Mouse (Mus musculus) granulocyte monocyte progenitor cell, adult 5-6 weeks (primary cell): ENCODE measurements around the gene Ttn. TPM values are rescaled to one million over a fixed set of nuclear protein-coding genes. Genes with fewer than 3 reads are reported as not detected.

Experiments used
- ATAC-seq: replicated peaks from 2 replicates; pipeline ENCODE4 v1.8.0; 2016; ENCODE audit warnings: mild to moderate bottlenecking, moderate TSS enrichment, inconsistent platforms; ENCODE audit not compliant: poor library complexity, severe bottlenecking
- total RNA-seq, 2 experiments: library from RNA; stranded (forward) in 1 of 2; stranded (reverse) in 1 of 2; fragments of 200-712, 200-1000 nt in 1 of 2; fragments of >200 nt in 1 of 2; fragmentation: Nextera tagmentation in 1 of 2; gene quantifications; 2 replicates each; pipeline ENCODE4 v1.2.3; 2014 to 2017

Gene Ttn
- total RNA-seq, 2 experiments from 2014 or later, result under 0.01 TPM; not detected in 1

DNA sequence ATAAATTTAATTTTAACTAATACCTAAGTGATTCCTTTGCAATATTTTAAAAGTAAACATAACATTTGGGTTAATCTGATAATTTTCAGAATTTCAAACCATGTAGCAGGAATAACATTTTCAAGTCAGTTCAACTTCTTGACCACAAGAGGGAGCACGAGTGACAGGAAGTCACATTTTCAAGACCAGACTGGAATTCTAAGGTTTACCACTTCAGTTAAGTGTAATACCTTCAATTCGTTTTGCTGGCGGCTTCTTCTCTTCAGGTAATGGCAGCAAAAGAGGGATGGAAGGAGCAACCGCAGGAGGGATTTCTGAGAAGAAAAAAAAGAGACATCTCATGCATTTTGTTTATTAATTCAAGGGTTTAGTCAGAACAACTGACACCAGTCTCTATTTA, 115.4 kb downstream of the Ttn start:
- peak; percentile 67; the same call in 1 of the 2 replicates for ATAC-seq

DNA sequence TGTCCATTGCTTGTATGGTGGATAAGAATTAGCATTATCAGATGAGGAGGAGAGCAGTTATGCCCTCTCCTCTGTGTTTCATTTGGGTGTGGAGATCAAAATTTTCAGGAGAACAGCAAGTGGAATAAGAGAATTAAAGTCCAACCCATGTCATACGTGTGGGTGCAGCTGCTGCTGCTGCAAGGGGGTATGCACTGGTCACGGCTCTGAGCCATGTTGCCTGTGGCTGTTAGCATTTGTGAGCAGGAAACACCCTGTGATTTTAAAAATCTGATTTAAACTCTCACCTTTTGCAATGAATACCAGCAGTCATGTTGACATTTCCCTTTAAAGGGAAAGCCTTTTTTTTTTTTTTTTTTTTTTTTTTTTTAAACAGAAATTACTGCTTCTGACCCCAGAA, 116.8 kb downstream of the Ttn start:
- ATAC-seq, result no peak

DNA sequence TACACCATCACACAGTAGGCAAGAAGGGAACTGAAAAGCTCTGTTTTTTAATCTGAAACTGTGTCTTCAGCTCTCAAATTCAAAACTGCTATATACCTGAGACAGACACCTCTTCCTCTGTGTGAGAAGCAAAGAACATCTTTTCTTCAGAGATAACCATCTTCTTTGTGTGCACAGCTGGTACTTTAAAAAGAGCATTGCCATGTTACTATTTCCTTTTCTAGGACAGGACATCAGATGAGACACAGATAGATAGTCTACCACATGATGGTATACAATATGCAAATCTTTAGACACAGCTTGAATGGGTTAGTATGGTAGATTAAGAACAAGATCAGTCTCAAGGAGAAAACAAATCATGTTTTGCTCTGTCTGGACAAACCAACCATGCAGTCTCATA, 121.0 kb downstream of the Ttn start:
- no peak for ATAC-seq

DNA sequence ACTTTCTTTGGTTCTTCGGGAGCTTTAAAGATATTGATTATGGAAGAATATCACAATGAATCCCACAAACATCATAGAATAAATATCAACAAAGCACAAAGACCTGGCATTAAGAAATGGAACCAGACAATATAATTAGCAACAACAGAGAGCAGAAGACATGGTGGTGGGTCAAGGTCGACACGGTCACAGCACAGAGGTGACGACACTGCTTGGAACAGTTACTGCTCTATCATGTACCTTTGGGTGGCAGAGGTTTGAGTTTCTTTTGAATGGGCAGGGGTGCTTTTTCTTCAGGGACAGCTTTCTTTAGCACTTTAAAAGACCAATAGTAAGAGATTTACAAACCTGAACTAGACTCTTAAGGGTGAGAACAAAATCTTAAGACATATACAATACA, 132.3 kb downstream of the Ttn start:
- no peak for ATAC-seq

DNA sequence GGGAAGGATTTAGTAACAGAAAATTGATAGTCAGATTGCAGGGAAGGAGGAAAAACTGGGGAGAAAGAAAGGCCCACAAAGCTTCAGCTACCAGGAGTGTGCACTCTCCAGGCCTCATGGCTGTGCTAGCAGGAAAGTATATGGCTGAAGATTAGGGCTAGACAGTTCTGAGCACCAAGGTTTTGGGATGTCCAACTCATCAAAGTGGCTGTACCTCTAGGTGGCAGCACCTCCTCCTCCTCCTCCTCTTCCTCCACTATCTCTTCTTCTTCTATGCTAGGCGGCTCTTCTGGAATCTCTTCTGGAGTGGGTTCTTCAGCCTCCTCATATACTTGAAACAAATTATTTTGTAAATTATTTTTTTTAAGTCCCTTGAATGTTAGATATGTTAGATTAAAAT, 139.2 kb downstream of the Ttn start:
- ATAC-seq, result no peak

DNA sequence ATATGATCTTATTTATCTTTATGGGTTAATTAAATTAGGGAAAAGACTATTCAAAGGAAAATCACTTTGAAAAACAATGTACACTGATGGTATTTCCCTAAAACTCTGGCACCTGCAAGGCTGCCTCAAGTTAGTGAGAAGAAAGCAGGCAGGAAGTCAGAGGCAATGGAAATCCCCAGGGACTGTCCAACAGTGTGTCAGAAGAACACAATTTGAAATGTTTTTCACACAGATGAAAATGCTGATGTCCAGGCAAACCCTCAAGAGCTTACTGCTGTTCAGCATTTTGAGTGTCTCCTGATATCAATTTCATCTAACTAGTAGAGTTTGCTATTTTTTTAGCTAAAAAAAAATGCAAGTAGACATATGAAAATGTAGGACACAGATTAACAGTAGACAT, 161.9 kb downstream of the Ttn start:
- no peak for ATAC-seq

DNA sequence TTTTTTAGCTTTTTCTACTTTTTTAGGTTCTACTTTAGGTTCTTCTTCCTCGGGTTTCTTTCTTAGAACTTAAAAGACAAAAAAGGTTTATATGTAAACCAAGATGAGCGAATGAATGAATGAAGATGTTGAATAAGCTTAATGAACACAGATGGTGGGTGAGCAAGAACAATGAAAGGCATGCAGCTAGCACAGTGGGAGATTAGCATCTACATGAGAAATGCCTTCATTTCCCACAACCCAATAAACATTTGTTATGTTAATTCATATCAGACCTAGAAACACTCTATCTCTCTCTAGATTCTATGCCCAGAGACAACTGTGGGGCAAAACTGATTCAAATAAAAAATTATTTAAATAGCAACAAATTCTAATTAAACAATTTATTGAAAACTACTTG, 164.6 kb downstream of the Ttn start:
- no peak for ATAC-seq

DNA sequence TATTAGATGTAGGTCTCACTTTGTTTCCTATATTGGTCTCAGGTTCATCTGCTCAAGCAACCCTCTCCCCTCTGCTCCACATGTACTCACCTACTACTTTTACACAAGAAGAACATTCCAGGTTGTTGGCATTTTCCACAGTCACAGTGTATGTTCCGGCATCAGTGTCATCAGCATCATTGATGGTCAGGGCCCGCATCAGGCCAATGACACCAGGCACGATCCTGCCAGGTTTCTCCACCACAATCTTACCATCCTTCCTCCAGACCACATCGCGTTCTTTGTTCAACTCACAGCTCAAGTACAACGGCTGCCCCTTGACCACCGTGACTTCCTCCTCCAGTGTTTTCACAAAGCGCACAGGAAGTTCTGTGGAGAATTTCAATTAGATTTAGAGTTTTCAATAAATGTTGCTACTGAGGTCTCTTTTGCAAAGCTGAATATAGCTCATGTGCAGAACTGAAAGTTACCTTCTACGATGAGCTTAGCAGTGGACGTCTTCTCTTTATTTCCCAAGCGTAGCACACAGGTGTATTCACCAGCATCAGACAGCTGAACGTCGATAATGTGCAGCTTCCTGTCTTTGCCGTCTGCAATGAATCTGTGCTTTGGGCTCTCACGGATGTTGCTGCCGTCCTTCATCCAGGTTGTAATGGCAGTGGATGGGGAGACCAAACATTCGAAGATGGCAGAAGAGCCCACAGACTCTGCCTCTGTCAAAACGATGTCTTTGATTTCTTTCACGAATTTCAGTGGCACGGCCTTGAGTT, 168.1 kb downstream of the Ttn start:
- no peak; the same call in 1 of the 2 replicates for ATAC-seq

DNA sequence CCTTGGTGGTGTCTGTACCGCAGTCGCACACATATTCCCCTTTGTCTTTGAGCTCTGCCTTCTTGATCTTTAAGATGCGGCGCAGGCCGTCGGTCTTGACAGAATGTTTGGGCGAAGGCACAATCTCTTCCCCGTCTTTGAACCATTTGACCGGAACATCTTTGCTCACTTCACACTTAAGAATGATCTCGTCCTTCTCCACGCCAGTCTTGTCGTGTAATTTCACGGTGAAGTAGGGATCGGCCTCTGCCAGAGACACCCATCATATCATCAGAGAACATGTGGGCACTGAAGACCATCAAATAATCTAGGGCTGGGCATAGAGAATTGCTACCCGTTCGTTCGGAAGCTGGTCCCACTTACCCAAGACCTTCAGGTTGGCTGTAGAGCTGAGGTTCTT, 171.2 kb downstream of the Ttn start:
- no peak for ATAC-seq

DNA sequence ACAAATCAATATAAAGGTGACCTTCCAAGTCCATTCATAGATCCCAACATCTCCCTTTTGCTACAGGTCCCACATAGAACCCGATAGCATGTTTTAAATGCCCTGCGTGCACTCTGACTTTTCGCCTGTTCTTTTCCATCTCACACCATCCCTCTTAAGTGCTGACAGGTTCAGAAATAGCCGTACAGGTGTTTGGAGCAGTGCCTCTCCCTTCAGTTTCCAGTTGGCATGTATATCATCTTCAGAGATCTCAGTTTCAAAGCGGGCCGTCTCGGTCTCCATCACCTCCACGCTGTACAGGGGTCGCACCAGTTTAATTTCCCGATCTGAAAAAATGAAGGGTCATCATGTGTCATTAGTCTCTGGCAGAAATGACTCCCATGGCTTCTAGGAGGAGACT, 174.0 kb downstream of the Ttn start:
- ATAC-seq, result no peak

DNA sequence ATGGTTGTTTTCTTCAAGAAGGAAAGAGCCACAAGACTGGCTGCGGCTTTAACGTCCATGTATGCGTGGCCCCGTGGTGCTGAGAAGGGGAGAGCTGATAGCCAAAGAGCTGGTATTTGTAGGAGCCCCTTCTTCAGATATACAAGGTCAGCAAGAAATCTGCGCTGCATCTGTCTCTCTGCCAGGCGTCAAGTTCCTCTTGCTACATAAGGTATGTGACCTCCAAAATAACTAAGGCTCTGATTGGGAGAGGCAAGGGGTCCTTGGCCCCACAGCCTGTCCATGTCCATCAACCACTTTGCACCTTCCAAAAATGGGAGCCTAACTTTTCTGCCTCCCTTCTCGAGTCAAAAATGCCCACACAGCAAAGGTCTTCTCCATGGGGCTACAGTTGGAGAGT, 175.1 kb downstream of the Ttn start:
- no peak for ATAC-seq

DNA sequence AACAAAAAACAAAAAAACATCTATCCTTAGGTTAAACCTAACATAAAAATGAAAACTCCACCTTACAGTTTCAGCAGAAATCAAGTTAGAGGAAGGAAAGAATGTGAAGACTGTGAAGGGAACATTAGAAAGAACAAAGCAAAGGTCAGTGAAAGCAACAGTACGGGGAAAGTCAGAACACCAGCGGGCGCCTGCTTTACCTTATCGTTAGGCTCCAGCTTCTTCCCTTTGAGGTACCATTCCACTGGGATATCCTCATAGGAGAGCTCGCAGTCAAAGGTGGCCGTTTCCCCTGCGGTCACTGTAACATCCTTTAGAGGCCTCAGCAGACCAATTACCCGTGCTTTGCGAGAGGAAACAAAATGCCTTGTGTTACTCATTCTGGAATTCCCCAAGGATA, 175.5 kb downstream of the Ttn start:
- ATAC-seq, result no peak

DNA sequence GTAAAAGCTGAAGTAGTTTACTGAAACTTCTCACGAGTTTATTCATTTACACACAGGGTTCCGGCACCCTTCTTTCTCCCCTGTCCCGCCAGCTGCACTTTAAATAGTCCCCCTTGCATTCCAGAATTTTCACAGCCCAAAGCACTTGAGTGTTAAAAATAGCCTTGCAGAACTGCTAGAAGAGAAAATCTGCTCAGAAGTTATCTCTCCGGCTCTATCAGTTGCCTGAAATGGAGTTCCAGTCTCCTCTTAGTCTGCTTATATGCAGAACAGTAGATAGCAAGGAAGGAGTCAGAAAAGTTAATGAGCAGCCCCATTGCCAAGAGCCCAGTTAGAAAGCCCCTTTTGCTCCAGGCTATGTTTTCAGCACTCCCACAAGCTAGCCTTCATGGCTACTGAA, 176.0 kb downstream of the Ttn start:
- no peak for ATAC-seq

DNA sequence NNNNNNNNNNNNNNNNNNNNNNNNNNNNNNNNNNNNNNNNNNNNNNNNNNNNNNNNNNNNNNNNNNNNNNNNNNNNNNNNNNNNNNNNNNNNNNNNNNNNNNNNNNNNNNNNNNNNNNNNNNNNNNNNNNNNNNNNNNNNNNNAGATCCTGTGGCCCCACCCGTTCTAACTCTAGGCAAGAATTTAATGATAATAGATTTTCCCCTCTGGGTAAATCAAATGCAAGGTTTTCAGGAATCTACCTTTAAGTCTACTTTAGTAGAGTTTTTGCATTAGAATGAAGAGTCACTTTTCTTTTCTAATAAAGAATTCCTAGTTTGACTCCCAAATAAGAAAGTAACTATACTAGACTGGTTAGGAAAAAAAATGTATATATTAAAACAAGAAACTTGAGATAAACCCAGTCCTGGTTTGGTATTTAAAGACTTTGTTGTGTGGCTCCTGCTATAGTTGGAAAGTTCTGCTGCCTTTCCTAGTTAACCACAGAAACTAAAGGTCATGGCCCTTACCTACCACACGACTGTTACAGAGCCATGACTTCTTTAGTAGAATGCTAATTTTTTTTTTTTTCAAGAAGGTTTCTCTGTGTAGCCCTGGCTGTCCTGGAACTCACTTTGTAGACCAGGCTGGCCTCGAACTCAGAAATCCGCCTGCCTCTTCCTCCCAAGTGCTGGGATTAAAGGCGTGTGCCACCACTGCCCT, 177.0 kb downstream of the Ttn start:
- no peak for ATAC-seq

DNA sequence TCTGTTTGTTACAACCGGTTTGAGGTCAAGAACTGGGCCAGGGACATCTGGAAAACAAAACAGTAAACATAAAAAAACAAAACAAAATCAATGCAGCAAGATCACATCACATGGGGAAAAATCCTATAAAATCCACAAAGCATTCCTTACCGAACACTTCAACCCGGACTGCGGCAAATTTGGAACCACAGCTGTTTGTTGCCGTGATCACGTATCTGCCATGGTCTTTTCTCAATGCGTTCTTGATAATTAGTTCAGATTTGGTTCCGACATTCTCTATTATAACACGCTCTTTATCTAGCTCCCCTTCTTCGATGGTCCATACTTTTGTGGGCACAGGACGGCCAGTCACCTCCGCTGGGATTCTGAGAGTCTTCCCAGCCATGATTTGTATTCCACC, 198.2 kb downstream of the Ttn start:
- ATAC-seq, result no peak

DNA sequence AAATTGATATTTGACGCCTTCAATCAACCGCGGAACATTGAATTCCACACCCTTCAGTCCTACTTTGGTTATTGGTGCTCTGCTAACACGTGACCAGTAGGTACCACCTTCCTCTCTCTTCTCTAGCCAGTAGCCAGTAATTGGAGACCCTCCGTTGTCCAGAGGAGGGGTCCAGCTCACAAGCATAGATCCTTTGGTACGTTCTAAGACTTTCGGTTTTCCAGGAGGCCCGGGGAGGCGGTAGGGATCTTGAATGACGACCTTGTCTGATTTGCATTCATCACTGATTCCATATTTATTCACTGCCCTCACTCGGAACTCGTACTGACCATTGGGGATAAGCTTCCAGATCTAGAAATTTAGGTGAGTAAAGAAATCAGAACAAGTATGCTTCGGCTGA, 201.6 kb downstream of the Ttn start:
- no peak for ATAC-seq

DNA sequence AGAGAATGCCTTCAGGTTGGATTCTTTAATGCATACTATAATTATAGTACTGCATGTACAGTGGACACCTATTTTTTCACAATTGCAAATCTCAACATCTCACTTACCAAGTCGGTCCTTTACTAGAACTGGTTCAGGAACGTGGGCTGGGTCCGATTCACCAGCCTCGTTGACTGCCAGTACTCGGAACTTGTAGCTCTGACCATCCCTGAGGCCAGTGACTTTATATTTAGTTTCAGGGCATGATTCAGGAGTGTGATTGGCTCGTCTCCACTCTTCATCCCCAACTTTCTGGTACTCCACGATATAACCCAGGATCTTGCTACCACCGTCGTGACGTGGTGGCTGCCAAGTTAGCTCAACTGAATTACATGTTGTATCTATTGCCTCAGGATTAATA, 212.5 kb downstream of the Ttn start:
- no peak for ATAC-seq

DNA sequence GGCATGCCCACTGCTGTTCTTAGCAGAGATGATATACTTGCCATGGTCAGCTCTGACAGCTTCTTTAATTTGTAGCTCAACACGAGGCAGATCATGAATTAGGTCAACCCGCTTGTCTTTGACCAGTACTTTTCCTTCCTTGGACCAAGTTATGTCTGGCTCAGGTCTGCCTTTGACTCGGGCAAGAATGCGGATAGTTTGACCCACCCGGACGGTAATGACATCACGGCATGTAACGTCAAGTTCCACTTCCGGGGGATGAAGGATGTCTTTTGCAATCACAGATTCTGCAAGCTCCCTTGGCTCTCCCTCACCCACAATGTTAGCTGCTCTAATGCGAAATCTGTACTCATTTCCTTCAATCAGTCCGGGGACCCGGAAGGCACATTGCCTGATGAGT, 215.1 kb downstream of the Ttn start:
- no peak for ATAC-seq

DNA sequence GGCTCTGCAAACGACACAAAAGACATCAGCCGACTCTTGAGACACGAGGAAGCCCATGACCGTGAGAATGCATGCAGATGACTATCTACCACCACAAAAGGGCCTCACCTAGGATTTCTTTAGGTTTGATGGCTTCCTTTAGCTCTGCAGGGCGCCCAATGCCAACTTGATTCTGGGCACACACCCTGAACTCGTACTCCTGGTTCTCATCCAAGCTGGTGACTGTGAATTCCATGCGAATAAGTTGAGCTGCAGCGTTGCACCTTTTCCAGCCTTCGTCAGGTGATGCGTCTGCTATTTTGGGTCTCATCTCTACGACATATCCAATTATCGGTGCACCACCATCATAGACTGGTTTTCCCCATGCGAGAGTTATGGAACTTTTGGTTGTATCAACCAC, 217.8 kb downstream of the Ttn start:
- ATAC-seq, result no peak

DNA sequence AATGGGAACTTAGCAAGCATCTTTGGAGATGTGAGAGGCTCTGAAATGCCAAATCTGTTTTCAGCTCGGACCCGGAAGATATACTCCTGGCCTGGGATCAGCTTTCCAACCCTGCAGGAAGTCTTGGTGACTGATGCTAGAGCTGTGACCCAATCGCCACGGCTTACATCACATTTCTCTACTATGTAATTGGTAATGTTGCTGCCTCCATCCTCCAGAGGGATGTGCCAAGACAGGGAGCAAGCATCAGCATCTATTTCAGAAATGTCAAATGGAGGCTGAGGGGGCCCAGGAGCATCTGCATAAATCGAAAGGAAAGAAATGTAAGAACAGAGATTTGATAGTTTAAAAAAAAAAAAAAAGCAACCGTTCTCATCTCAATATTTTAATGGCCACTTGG, 220.2 kb downstream of the Ttn start:
- ATAC-seq, result no peak

DNA sequence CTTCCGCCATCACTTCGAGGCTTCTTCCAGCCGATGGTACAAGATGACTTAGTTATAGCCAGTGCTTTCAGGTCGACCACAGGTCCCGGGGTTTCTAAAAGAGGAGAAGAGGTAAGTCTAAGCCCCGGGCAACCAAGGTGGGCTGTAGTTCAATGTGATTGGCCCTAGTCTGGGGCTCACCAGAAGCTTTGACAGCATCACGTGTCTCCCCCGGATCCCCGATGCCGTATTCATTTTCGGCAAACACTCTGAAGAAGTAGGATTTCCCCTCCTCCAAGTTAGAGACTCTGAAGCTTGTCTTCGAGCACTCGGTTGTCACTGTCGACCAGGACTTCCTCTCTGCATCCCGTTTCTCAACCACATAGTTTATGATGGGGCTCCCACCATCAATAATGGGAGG, 225.9 kb downstream of the Ttn start:
- ATAC-seq, result no peak

DNA sequence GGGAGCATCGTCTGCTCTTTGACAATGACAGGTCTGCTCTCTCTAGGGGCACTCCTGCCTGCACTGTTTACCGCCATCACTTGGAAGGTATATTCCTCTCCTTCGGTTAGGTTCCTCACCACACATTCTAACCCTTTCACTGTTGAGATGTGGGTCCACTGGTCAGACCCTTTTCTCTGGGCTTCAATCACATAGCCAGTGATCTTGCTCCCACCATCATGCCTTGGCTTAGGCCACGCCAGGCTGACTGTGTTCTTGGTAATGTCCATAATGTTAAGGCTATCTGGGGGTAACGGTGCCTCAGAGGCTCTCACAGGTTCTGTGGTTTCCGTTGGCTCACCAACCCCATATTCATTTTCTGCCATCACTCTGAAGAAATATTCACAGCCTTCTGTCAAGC, 230.4 kb downstream of the Ttn start:
- ATAC-seq, result no peak
